Mouse (Mus musculus): ENCODE data around the gene Izumo1r. TPM values are rescaled to one million over a fixed set of nuclear protein-coding genes. Genes with fewer than 3 reads are reported as not detected.

The Izumo1r gene
- under 1 TPM in 1 of 2 experiments, not detected in 1; 0.55 TPM for total RNA-seq (2023)

GRCm38 (mm10) chr9:14903581-14904378, at the start of gene Izumo1r:
Gene Izumo1r (minus strand): TSS chr9:14903949.

GRCm38 (mm10) chr9:14859868-14860639, 43.7 kb downstream of the Izumo1r start, which contains the start of gene Gpr83:
Gene Gpr83 (plus strand): TSS chr9:14860210.

Other genes starting within 250 kb of the Izumo1r start
- gene Piwil4, start 163.2 kb downstream of the Izumo1r start, total RNA-seq (2023): not detected
- gene Fut4, start 151.6 kb downstream of the Izumo1r start, total RNA-seq (2023): under 1 TPM; 0.12 to 0.44 TPM
- gene 1700012B09Rik, start 132.9 kb downstream of the Izumo1r start, total RNA-seq (2023): not detected
- gene Mre11a, start 119.3 kb downstream of the Izumo1r start, total RNA-seq (2023): 10 to 100 TPM; 51.8 to 65.6 TPM
- gene Ankrd49, start 119.1 kb downstream of the Izumo1r start, total RNA-seq (2023): 10 to 100 TPM; 25.5 to 28.1 TPM
- not detected for gene Gpr83, start 43.7 kb downstream of the Izumo1r start, total RNA-seq (2023)
- gene Panx1, start 141.5 kb upstream of the Izumo1r start, total RNA-seq (2023): 10 to 100 TPM; 55.6 to 67.1 TPM
- not detected for gene Hephl1, start 208.2 kb upstream of the Izumo1r start, total RNA-seq (2023)

All from B cell, adult 67 days (primary cell).